Mouse (Mus musculus): ENCODE results near the gene Gipr.
"Not testable (repeated sequence)": the region's sequence is repeated elsewhere in the genome, so short reads cannot be mapped to it uniquely, and the experiment has no call there.

Gene Gipr

DNA sequence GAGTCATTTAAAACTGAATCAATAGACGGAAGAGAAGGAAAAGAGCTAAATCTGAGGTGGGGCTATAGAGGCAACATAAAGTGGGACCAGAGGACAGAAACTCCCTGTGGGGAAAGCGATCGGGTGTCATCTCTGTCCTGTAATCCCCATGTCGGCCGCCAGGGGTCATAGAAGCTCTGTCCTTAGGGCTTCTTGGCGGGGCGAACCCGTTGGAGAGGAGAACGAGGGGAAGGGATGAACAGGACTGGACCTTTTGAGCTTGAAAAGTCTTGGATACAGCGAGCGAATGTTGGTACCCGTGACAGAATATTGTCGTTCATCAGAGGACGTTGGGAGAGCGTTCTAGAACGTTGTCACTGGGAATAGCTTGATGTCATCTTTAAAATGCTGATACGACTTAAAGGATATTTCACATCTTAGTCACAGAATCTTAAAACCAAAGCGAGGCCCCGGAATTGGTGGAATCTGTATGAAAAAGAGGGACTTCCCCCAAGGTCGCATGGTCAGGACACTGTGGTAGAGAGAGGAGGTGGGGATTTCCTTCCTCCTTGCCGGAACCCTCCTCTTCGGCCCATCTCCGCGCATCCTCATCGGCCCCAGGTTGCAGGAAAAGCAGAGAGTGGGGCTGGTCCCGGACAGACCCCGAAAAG is 12.6 kb upstream of the Gipr start:
- DNase-seq (ENCODE audit: low spot score in 2 of 2), result peak; percentile 86 to 90

GRCm38 (mm10) chr7:19178035-19178434 is 12.1 kb upstream of the Gipr start:
- peak; percentile 63 to 74 for DNase-seq (ENCODE audit: low spot score in 2 of 2)

DNA sequence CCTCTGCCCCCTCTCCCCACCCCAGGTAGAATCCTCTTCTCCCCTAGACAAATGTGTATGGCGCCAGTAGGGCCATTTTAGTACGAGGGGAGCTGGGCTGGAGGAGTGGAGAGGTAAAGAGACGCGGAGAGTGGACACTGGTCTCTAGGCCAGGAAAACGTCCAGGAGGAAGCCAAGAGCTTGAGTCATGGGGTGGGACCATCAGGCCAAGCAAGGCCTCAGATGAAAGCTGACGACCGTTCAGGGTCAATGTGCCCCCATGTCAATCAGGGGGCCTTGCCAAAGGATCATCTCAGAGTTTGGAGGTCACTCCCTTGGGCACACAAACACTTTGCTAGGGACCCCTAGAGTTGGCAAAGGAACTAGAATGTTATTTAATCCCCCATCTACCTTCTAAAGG is 11.3 kb upstream of the Gipr start:
- DNase-seq (ENCODE audit: low spot score in 2 of 2), result peak in 1 of 2 experiments; percentile 25

DNA sequence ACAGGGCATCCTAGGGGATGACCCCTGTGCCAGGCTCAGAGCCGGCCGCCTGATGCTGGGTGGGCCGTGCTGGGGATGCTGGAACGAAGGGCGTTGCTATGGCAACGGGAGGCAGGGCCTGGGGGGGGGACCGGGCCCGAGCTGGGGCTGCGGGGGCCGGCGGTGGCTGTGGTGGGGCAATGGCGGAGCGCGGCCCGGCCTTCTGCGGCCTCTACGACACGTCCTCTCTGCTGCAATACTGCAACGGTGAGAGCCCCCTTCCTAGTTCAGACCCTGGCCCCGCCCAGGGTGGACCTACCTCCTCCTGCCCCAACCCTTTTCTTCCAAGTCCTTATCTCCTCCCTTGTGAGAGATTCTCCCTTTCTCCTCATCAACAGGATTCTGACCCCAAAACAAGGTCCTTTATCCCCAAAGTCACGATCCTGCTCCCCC is 10.6 kb upstream of the Gipr start:
- no peak for DNase-seq (ENCODE audit: low spot score in 2 of 2)

GRCm38 (mm10) chr7:19175708-19176515 is 10.0 kb upstream of the Gipr start, which contains the start of gene Eml2:
Gene Eml2, plus strand, starts transcription at chr7:19176421.
- DNase-seq (ENCODE audit: low spot score in 2 of 2), result peak; percentile 93 to 95

GRCm38 (mm10) chr7:19172874-19173273 is 6.9 kb upstream of the Gipr start:
- peak; percentile 89 to 94 for DNase-seq (ENCODE audit: low spot score in 2 of 2)

DNA sequence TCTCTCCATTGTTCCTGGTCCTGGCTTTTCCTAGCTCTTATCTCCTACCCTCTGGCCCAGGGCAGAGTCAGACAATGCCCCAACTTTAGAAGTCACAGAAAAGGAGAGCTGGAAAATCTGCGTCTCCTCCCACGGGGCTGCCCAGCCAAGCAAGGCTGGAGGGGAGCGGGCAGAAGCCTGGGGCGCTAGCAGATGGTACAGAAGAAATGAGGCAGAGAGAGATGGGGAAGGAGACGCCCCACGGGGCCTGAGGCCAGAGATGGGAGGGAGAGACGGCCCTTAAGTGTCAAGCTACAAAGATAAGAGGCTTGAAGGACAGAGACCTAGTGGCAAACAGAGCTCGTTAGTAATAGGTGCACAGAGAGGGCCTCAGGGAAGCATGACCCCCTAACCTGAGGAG is 5.9 kb upstream of the Gipr start:
- DNase-seq (ENCODE audit: low spot score in 2 of 2), result no peak

DNA sequence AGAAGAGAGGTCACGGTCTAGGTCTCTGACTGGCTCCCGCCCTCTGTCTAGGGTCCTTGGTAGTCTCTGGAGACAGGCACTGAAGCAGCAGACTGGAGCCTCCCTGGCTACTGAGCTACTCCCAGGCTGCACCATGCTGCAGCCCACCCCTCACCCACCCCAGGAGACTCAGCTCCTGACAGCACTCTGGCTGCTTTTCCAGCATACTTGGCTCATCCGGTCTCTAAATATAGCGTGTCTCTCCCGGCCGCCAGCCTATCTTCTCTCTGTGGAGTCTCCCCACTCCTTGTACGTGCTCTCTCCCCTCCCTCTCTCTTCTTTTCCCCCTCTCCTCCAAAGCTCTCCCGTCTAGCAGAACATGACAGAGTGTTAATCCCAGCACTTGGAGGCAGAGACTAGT is 4.2 kb upstream of the Gipr start:
- peak; percentile 87 to 93 for DNase-seq (ENCODE audit: low spot score in 2 of 2)

DNA sequence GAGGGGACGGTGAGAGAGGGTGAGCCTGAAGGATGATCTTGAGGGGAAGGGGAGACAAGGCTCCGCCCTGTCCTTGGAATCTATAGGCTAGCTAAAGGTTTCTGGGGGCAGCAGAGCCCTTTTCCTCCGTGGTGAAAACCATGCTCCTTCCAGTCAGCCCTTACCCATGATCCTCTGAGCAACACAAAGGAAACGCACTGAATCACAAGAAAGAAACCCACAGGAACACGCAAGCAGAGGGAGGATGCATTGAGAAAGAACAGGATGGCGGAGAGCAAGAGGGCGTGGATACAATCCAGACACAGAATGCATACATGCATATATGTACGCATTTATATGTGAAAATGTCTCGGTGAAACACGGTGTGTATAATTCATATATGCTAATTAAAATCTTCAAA is 3.6 kb upstream of the Gipr start:
- DNase-seq (ENCODE audit: low spot score in 2 of 2), result no peak

GRCm38 (mm10) chr7:19166990-19167389 is 1.1 kb upstream of the Gipr start:
- DNase-seq (ENCODE audit: low spot score in 2 of 2), result no peak

- DNase-seq (ENCODE audit: low spot score in 2 of 2), result no peak
Measured at GRCm38 (mm10) chr7:19164978-19165377, 949 bp downstream of the Gipr start.

DNA sequence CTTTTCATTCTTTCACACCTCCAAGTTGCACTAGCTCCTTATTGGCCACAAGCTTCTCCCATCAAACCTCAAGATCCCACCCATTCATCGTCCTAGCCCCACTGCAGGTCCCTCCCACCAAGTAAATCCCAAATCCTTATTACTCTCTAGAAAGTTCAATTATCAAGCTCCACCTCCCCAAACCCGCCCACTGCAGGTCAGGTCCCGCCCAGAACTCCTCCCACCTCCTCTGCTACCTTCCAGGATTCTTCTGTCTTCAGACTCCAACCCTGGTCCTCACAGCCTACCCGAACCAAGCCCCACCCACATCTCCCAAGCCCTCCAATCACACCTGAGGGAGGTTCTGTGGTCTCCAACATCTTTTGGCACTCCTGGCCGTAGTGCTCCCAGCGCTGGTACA is 1.7 kb downstream of the Gipr start:
- peak in 1 of 2 experiments; percentile 49 for DNase-seq (ENCODE audit: low spot score in 2 of 2)

DNA sequence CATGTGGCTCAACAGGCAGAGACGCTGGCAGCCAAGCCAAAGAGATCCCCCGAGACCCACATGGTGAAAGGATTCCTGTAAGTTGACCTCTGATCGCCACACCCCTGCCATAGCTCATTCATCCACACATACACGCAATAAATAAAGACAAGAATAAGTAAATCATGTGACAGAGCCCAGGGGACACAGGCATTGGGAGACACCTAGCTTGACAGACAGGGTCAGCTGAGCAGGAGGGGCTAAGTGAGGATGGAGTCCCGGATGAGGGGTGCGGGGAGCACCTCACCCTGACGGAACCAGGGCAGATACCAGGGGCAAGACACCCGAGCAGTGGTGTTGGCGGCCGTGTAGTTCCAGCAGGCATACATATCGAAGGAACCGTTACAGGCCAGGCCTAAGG is 2.2 kb downstream of the Gipr start:
- no peak for DNase-seq (ENCODE audit: low spot score in 2 of 2)

- no peak for DNase-seq (ENCODE audit: low spot score in 2 of 2)
Measured at GRCm38 (mm10) chr7:19162928-19163327, 3.0 kb downstream of the Gipr start.

- DNase-seq (ENCODE audit: low spot score in 2 of 2), result peak; percentile 43 to 50
Measured at GRCm38 (mm10) chr7:19160115-19160514, 5.8 kb downstream of the Gipr start.

- no peak for DNase-seq (ENCODE audit: low spot score in 2 of 2)
Measured at GRCm38 (mm10) chr7:19159411-19159810, 6.5 kb downstream of the Gipr start.

DNA sequence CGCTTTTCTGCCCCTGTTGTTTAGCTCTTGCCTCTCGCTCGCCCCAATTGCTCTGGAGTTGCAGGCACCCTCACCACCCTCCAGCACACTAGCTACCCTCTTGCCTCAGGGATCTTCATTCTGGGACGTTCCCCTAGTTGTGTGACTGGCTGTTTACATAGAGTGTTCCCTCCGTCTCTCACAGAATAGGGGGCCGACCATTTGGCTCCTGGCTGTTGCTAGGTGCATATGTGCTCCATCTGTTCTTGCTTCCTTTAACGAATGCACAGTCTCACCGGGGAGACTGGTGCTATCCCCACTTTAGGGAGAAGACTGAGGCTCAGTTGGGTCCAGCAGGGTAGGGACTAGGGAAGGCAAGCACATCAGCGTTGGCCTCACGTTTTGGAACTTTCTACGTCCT is 7.3 kb downstream of the Gipr start:
- DNase-seq (ENCODE audit: low spot score in 2 of 2), result peak in 1 of 2 experiments; percentile 36

- DNase-seq (ENCODE audit: low spot score in 2 of 2), result peak; percentile 93
Measured at GRCm38 (mm10) chr7:19157160-19157800, 8.6 kb downstream of the Gipr start.

- peak in 1 of 2 experiments; percentile 39 for DNase-seq (ENCODE audit: low spot score in 2 of 2)
Measured at GRCm38 (mm10) chr7:19155825-19156475, 10.0 kb downstream of the Gipr start.

GRCm38 (mm10) chr7:19154796-19155195 is 11.1 kb downstream of the Gipr start:
- DNase-seq (ENCODE audit: low spot score in 2 of 2), result no peak

- not testable (repeated sequence) for DNase-seq (ENCODE audit: low spot score in 2 of 2)
Measured at GRCm38 (mm10) chr7:19151121-19151520, 14.8 kb downstream of the Gipr start.

- DNase-seq (ENCODE audit: low spot score in 2 of 2), result peak; percentile 97 to 98
Measured at GRCm38 (mm10) chr7:19149626-19150025, 16.3 kb downstream of the Gipr start, which contains the start of gene Snrpd2. Gene Snrpd2, plus strand, starts transcription at chr7:19149722.

Measured in right cerebral cortex, postnatal 10 days (tissue).